Mouse (Mus musculus) brain, embryonic 14.5 days (tissue): ENCODE measurements at regions not wholly inside any gene's neighbourhood (a gene's known extent, or its start where the extent isn't known, plus 50 kb on each side); places are given as distances from the start of the nearest gene placed in this dataset.

Experiments
- CTCF ChIP-seq: fragments of 200-500 bp; IDR thresholded peaks from 2 replicates; pipeline ENCODE4 v1.5.1; 2012; ENCODE audit warnings: inconsistent platforms, mild to moderate bottlenecking, moderate library complexity, borderline replicate concordance; ENCODE audit not compliant: insufficient read depth, insufficient read length; ENCODE audit errors: extremely low read depth
- POLR2A ChIP-seq: fragments of 200-500 bp; IDR thresholded peaks from 2 replicates; pipeline ENCODE4 v1.6.1; 2012; ENCODE audit warnings: mild to moderate bottlenecking, inconsistent platforms, borderline replicate concordance; ENCODE audit not compliant: poor library complexity, insufficient read depth, insufficient read length, severe bottlenecking; ENCODE audit errors: extremely low read depth

- no peak for TF ChIP-seq CTCF
- TF ChIP-seq POLR2A = no peak
These were observed 321.8 kb downstream of the Kcna4 start for GRCm38 (mm10) chr2:107612221-107612620.
